9 mouse cellular contexts compared by ENCODE assay signal in genomic region chr5:37893639-37894550, GRCm38 (mm10).
DNase-seq lines count a peak whose midpoint lies in the region; ATAC-seq and TF ChIP-seq lines count a peak whose summit lies in the region.
"Had no signal": no experiment of that assay in that cellular context is flagged by ENCODE, and none has a peak within 500 bp of the region (broad histone marks: within the 10 kb centered on the region; RNA-seq: fewer than 3 reads in every experiment).

No protein-coding gene starts in this region.

- no peak for TF ChIP-seq POLR2A in thymus, adult 2 months (IDR thresholded peaks at IDR 0.05; ENCODE audit: control insufficient read depth, extremely low read depth, insufficient read depth, low read length, poor library complexity)

- peak overlapping the region; percentile 29 for H3K4me3 ChIP-seq in kidney, embryonic 15.5 days (replicated peaks)
- H3K4me3 ChIP-seq in forebrain, embryonic 11.5 days (ENCODE audit: low read depth, low read length) = peak overlapping the region; percentile 17; the same call in 1 of the 2 replicates
- no peak overlapping the region for H3K4me3 ChIP-seq in thymus, adult 2 months (ENCODE audit: control insufficient read depth, insufficient read depth, low read length)

- H3K4me2 ChIP-seq in kidney, embryonic 15.5 days = peak overlapping the region; percentile 59
- peak overlapping the region; percentile 46 for H3K4me2 ChIP-seq in forebrain, embryonic 11.5 days (ENCODE audit: low read depth, low read length, severe bottlenecking)

- H3K27me3 ChIP-seq in kidney, embryonic 15.5 days = peaks cover 96% of the 10 kb centered on the region
- peaks cover 88% of the 10 kb centered on the region for H3K27me3 ChIP-seq in forebrain, embryonic 11.5 days (ENCODE audit: control insufficient read depth, insufficient read depth, low read length)
- H3K27me3 ChIP-seq in thymus, adult 2 months (ENCODE audit: control insufficient read depth, insufficient read depth, low read length) = no peaks in the 10 kb centered on the region

- no peak for DNase-seq in kidney, postnatal 36 days
- DNase-seq in forebrain, embryonic 11.5 days (ENCODE audit: low spot score) = peak; percentile 75
- DNase-seq in hindlimb bud, embryonic 11.5 days (ENCODE audit: extremely low spot score, low read depth, low spot score) = peak; percentile 77
- DNase-seq in neural tube, embryonic 10.5 days (ENCODE audit: extremely low spot score, low spot score) = peak; percentile 71
- DNase-seq in c-Kit-positive CD71-positive TER-119-positive erythroid progenitor cells, embryonic 14.5 days (ENCODE audit: low spot score) = no peak
- no peak for DNase-seq in thymus, adult 2 months
- no peak for DNase-seq in thymus, adult 18-20 months
- DNase-seq: cerebellum, postnatal 36 days had no signal

- peaks cover 32% of the 10 kb centered on the region for H3K4me1 ChIP-seq in kidney, embryonic 15.5 days
- H3K4me1 ChIP-seq in forebrain, embryonic 11.5 days (replicated peaks; ENCODE audit: control insufficient read depth, insufficient read depth, low read length) = peaks cover 36% of the 10 kb centered on the region
- H3K4me1 ChIP-seq in thymus, adult 2 months (replicated peaks; ENCODE audit: control insufficient read depth, insufficient read depth, low read length) = no peaks in the 10 kb centered on the region

- no peaks in the 10 kb centered on the region for H3K36me3 ChIP-seq in kidney, embryonic 15.5 days
- H3K36me3 ChIP-seq in forebrain, embryonic 11.5 days (ENCODE audit: control insufficient read depth, insufficient read depth, low read length) = no peaks in the 10 kb centered on the region
- H3K36me3 ChIP-seq in thymus, adult 2 months (ENCODE audit: control insufficient read depth, insufficient read depth, low read length) = no peaks in the 10 kb centered on the region

- TF ChIP-seq CTCF in thymus, adult 2 months (IDR thresholded peaks at IDR 0.05; ENCODE audit: borderline replicate concordance, control insufficient read depth, extremely low read depth, insufficient read depth, low read length, poor library complexity) = no peak

- WGBS in kidney, embryonic 15.5 days = 3% methylated on average over 36 of the region's 36 CpGs
- WGBS in forebrain, embryonic 11.5 days = 2% methylated on average over 36 of the region's 36 CpGs
- WGBS in thymus, adult 2 months = 5% methylated on average over 36 of the region's 36 CpGs

- no peak overlapping the region for H3K9ac ChIP-seq in kidney, embryonic 15.5 days
- H3K9ac ChIP-seq in forebrain, embryonic 11.5 days (ENCODE audit: low read length) = no peak overlapping the region; the same call in 1 of the 2 replicates

- ATAC-seq in kidney, embryonic 15.5 days (replicated peaks; ENCODE audit: low FRiP score) = peak; percentile 82
- ATAC-seq in forebrain, embryonic 11.5 days (replicated peaks; ENCODE audit: low FRiP score) = no peak

- H3K27ac ChIP-seq in kidney, embryonic 15.5 days = peak overlapping the region; percentile 60
- H3K27ac ChIP-seq in forebrain, embryonic 11.5 days (ENCODE audit: low read depth, low read length) = no peak overlapping the region
- no peak overlapping the region for H3K27ac ChIP-seq in thymus, adult 2 months (ENCODE audit: control insufficient read depth, insufficient read depth, low read length)

- H3K9me3 ChIP-seq in kidney, embryonic 15.5 days (replicated peaks) = no peaks in the 10 kb centered on the region
- no peaks in the 10 kb centered on the region for H3K9me3 ChIP-seq in forebrain, embryonic 11.5 days (ENCODE audit: control insufficient read depth, low read length)

Comparison
In these comparisons a context has a peak if more than half of its experiments do, and no peak if none do; other contexts are left out.
1. DNase-seq: peak in forebrain, embryonic 11.5 days (single experiment), hindlimb bud, embryonic 11.5 days (single experiment) and neural tube, embryonic 10.5 days (single experiment); none in kidney, postnatal 36 days (0 of 2), c-Kit-positive CD71-positive TER-119-positive erythroid progenitor cells, embryonic 14.5 days (single experiment), thymus, adult 2 months (single experiment) and thymus, adult 18-20 months (0 of 2).